Mouse (Mus musculus) urinary bladder, adult 2 months (tissue): ENCODE measurements around the gene Scn3b. TPM values are rescaled to one million over a fixed set of nuclear protein-coding genes. Genes with fewer than 3 reads are reported as not detected.

Source experiments
- DNase-seq: peaks from one replicate; pipeline ENCODE4 v3.0.0; 2022; ENCODE audit warnings: low spot score
- polyA plus RNA-seq: library from polyadenylated mRNA; depleted of rRNA; stranded (reverse); fragments of >200 nt; gene quantifications from 2 replicates; pipeline ENCODE4 v1.2.3, GENCODE M21; 2012; rRNA removed

Gene Scn3b
- polyA plus RNA-seq, 1 experiment = 1.4 TPM

DNA sequence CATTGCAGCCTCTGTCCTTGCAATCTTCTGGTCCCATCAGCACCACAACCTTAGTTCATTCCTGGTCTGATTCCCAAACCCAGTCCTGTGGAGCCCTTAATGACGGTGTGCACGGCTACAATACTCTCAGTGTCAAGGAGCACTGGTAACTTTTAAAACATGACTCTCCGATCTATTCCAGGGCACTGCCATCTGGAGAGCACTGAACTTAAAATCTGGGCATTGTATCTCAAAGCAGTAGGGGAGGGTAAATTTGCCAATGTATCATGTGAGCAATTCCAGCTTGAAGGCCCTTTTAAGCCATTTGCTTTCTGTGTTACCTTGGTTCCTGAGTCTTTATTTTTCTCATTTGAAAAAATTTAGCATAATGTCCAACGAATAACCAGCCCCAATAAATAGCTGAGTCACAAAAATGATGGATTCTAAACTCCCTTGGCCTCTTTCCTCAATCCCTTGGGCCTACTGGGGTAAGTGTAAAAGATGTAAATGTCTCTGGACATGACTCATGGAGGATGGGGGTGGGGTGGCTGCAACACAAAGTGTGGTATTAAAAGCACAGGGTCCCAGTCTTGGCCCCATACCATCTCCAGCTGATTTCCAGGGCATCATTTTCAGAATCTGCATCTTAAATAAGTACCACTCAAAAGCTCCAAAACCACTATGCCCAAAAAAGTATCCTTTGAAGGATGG, 68.3 kb downstream of the Scn3b start:
- DNase-seq = no peak

DNA sequence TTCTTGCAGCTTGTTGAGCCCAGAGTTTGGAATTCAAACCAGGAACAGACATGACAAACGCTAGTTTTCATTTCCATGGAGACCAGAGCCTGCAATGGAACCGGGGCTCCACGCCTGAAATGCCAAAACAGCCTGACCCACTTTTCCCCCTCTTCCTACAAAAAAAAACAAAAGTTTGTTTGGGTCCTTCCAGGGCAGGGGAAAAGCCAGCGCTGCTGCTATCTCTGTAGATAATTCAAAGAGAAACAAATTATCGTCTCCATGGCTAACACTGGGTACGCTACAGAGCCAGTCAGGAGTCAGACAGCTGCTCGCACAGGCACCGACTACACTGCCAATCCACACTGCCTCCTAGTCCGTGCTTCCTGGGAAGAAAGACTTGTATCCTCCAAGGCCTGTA, 70.6 kb downstream of the Scn3b start:
- DNase-seq = no peak

Other genes with a start within 250 kb of the Scn3b start
- not detected in 2 replicates for gene Olfr981, start 247.8 kb upstream of the Scn3b start, polyA plus RNA-seq
- not detected in 2 replicates for gene Olfr982, start 195.4 kb upstream of the Scn3b start, polyA plus RNA-seq
- not detected in 2 replicates for gene Olfr983, start 175.6 kb upstream of the Scn3b start, polyA plus RNA-seq
- gene Olfr984, start 155.0 kb upstream of the Scn3b start, polyA plus RNA-seq = not detected in 2 replicates
- not detected in 2 replicates for gene Olfr985, start 139.0 kb upstream of the Scn3b start, polyA plus RNA-seq
- not detected in 2 replicates for gene Tmem225, start 121.1 kb upstream of the Scn3b start, polyA plus RNA-seq
- not detected in 2 replicates for gene Olfr986, start 88.3 kb upstream of the Scn3b start, polyA plus RNA-seq
- gene Zfp202, start 76.9 kb upstream of the Scn3b start, polyA plus RNA-seq = 3.2 and 3.7 TPM in 2 replicates